Mouse (Mus musculus): ENCODE results near the gene Btbd35f4. TPM values are rescaled to one million over a fixed set of nuclear protein-coding genes. Genes with fewer than 3 reads are reported as not detected.
"Not testable (repeated sequence)": the region's sequence is repeated elsewhere in the genome, so short reads cannot be mapped to it uniquely, and the experiment has no call there.

Btbd35f4 gene
- not detected for polyA plus RNA-seq (2017; shearing (Covaris generic))

- ATAC-seq: not testable (repeated sequence)
Observed at GRCm38 (mm10) chrX:4800196-4800595, at the start of gene Btbd35f4. Gene Btbd35f4, plus strand, starts transcription at chrX:4800496.

GRCm38 (mm10) chrX:4840016-4840415 is 39.7 kb downstream of the Btbd35f4 start:
- not testable (repeated sequence) for ATAC-seq

Other genes starting within 250 kb of the Btbd35f4 start
- not detected for gene Btbd35f27, start 151.6 kb downstream of the Btbd35f4 start, polyA plus RNA-seq (2017; shearing (Covaris generic))